ENCODE assay signal across 8 mouse cellular contexts in genomic region chr11:114852311-114853173, GRCm38 (mm10). TPM values are rescaled to one million over a fixed set of nuclear protein-coding genes. Genes with fewer than 3 reads are reported as not detected.
DNase-seq lines count a peak whose midpoint lies in the region; ATAC-seq and TF ChIP-seq lines count a peak whose summit lies in the region.

No protein-coding gene starts in this region.

- 1% methylated on average over 40 of the region's 40 CpGs for WGBS in kidney, postnatal 0 days
- under 1% methylated on average over 40 of the region's 40 CpGs for WGBS in midbrain, embryonic 10.5 days

- H3K4me3 ChIP-seq in embryonic fibroblast, embryonic 13.5 days (ENCODE audit: insufficient read depth, low read length), result peak overlapping the region; percentile 55
- peak overlapping the region; percentile 95 for H3K4me3 ChIP-seq in kidney, postnatal 0 days (replicated peaks; ENCODE audit: low read depth, low read length)
- H3K4me3 ChIP-seq in midbrain, embryonic 10.5 days, result peak overlapping the region; percentile 73

- H3K27me3 ChIP-seq in kidney, postnatal 0 days (ENCODE audit: insufficient read depth, low read length), result no peaks in the 10 kb centered on the region
- H3K27me3 ChIP-seq in midbrain, embryonic 10.5 days (ENCODE audit: low read depth, poor library complexity, severe bottlenecking), result peaks cover 74% of the 10 kb centered on the region

- no peak for TF ChIP-seq POLR2A in embryonic fibroblast, embryonic 13.5 days (IDR thresholded peaks at IDR 0.05; ENCODE audit: low read depth, low read length)

- H3K4me1 ChIP-seq in embryonic fibroblast, embryonic 13.5 days (ENCODE audit: control insufficient read depth, insufficient read depth, low read length), result no peaks in the 10 kb centered on the region
- H3K4me1 ChIP-seq in kidney, postnatal 0 days (replicated peaks; ENCODE audit: insufficient read depth, low read length), result peaks cover 16% of the 10 kb centered on the region
- peaks cover 45% of the 10 kb centered on the region for H3K4me1 ChIP-seq in midbrain, embryonic 10.5 days

- H3K36me3 ChIP-seq in kidney, postnatal 0 days (ENCODE audit: insufficient read depth, low read length), result no peaks in the 10 kb centered on the region
- H3K36me3 ChIP-seq in midbrain, embryonic 10.5 days, result no peaks in the 10 kb centered on the region

- TF ChIP-seq CTCF in embryonic fibroblast, embryonic 13.5 days (IDR thresholded peaks at IDR 0.05; ENCODE audit: borderline replicate concordance, insufficient read depth, low read length), result no peak
- TF ChIP-seq CTCF in kidney, postnatal 0 days (IDR thresholded peaks at IDR 0.05; ENCODE audit: low read depth), result no peak

- H3K9me3 ChIP-seq in kidney, postnatal 0 days (replicated peaks; ENCODE audit: low read length), result no peaks in the 10 kb centered on the region
- no peaks in the 10 kb centered on the region for H3K9me3 ChIP-seq in midbrain, embryonic 10.5 days (replicated peaks)

- peak; percentile 6 to 8 for DNase-seq in right cerebral cortex, adult 2 months (ENCODE audit: low spot score in 2 of 2)
- DNase-seq in right cerebral cortex, postnatal 4 days, result no peak
- peak; percentile 83 for DNase-seq in kidney, postnatal 0 days (ENCODE audit: low spot score)
- DNase-seq in midbrain, embryonic 10.5 days (ENCODE audit: low spot score), result peak; percentile 52
- DNase-seq in left cerebral cortex, postnatal 10 days (ENCODE audit: extremely low spot score in 1 of 2, low spot score in 2 of 2), result no peak
- no peak for DNase-seq in thymus, postnatal 4 days
- no peak for DNase-seq in right cerebral cortex, adult 18-20 months

- H3K27ac ChIP-seq in embryonic fibroblast, embryonic 13.5 days (ENCODE audit: insufficient read depth, low read length), result no peak overlapping the region
- peak overlapping the region; percentile 99 for H3K27ac ChIP-seq in kidney, postnatal 0 days
- H3K27ac ChIP-seq in midbrain, embryonic 10.5 days (replicated peaks), result peak overlapping the region; percentile 77

- peak overlapping the region; percentile 93 for H3K9ac ChIP-seq in kidney, postnatal 0 days (ENCODE audit: low read depth, low read length)

- peak overlapping the region; percentile 64 for H3K4me2 ChIP-seq in kidney, postnatal 0 days (ENCODE audit: low read length)

- intact Hi-C loops in left cerebral cortex, postnatal 10 days (cut with DNase I), result no loop called here

- ATAC-seq in kidney, postnatal 0 days (replicated peaks; ENCODE audit: low FRiP score, low read depth), result no peak

RNA-seq across cellular contexts. Expression of gene Gprc5c, which starts 1.6 kb away (rescaled TPM):
- polyA plus RNA-seq in embryonic fibroblast, embryonic 13.5 days (2011; ENCODE audit: insufficient read length, low read depth, missing spikeins), result 6.4 and 9.2 TPM in 2 replicates
- 118 and 131 TPM in 2 replicates for polyA plus RNA-seq in kidney, postnatal 0 days (2015; fragmentation: Nextera tagmentation; extraction: Ambion mirVana)
- polyA plus RNA-seq in midbrain, embryonic 10.5 days (2016; fragmentation: Nextera tagmentation; extraction: Ambion mirVana), result 19.0 TPM in 2 replicates
- 1 to 10 TPM; 4.1 to 4.4 TPM for total RNA-seq in left cerebral cortex, postnatal 10 days (2021)

RNA-seq across cellular contexts. Expression of gene Cd300a, which starts 37.3 kb away (rescaled TPM):
- polyA plus RNA-seq in embryonic fibroblast, embryonic 13.5 days (2011; ENCODE audit: insufficient read length, low read depth, missing spikeins), result 0.84 TPM in 1 of 2 replicates, not detected in the other
- polyA plus RNA-seq in kidney, postnatal 0 days (2015; fragmentation: Nextera tagmentation; extraction: Ambion mirVana), result 1.5 and 1.7 TPM in 2 replicates
- 0.58 and 0.93 TPM in 2 replicates for polyA plus RNA-seq in midbrain, embryonic 10.5 days (2016; fragmentation: Nextera tagmentation; extraction: Ambion mirVana)
- under 1 TPM; 0.43 to 0.58 TPM for total RNA-seq in left cerebral cortex, postnatal 10 days (2021)

RNA-seq across cellular contexts. Expression of gene Gpr142, which starts 53.8 kb away (rescaled TPM):
- polyA plus RNA-seq in embryonic fibroblast, embryonic 13.5 days (2011; ENCODE audit: insufficient read length, low read depth, missing spikeins), result not detected in 2 replicates
- 0.13 TPM in 1 of 2 replicates, not detected in the other for polyA plus RNA-seq in kidney, postnatal 0 days (2015; fragmentation: Nextera tagmentation; extraction: Ambion mirVana)
- polyA plus RNA-seq in midbrain, embryonic 10.5 days (2016; fragmentation: Nextera tagmentation; extraction: Ambion mirVana), result 0.27 and 0.36 TPM in 2 replicates
- not detected for total RNA-seq in left cerebral cortex, postnatal 10 days (2021)

RNA-seq across cellular contexts. Expression of gene Btbd17, which starts 56.8 kb away (rescaled TPM):
- not detected in 2 replicates for polyA plus RNA-seq in embryonic fibroblast, embryonic 13.5 days (2011; ENCODE audit: insufficient read length, low read depth, missing spikeins)
- polyA plus RNA-seq in kidney, postnatal 0 days (2015; fragmentation: Nextera tagmentation; extraction: Ambion mirVana), result 0.78 and 0.96 TPM in 2 replicates
- polyA plus RNA-seq in midbrain, embryonic 10.5 days (2016; fragmentation: Nextera tagmentation; extraction: Ambion mirVana), result 57.3 and 69.1 TPM in 2 replicates
- total RNA-seq in left cerebral cortex, postnatal 10 days (2021), result 10 to 100 TPM; 22.6 to 26.4 TPM

Comparison
In these comparisons a context has a peak if more than half of its experiments do, and no peak if none do; other contexts are left out.
1. DNase-seq: peak in right cerebral cortex, adult 2 months (2 of 2), kidney, postnatal 0 days (single experiment) and midbrain, embryonic 10.5 days (single experiment); none in right cerebral cortex, postnatal 4 days (single experiment), left cerebral cortex, postnatal 10 days (0 of 2), thymus, postnatal 4 days (single experiment) and right cerebral cortex, adult 18-20 months (single experiment).
2. Peak in every context shown above with its lines, with median percentiles within 50 percentile points of each other: H3K4me3 ChIP-seq.